Mouse (Mus musculus) stomach, embryonic 15.5 days (tissue): ENCODE measurements around the gene Olfr237-ps1. TPM values are rescaled to one million over a fixed set of nuclear protein-coding genes. Genes with fewer than 3 reads are reported as not detected.
"Not testable (repeated sequence)": the region's sequence is repeated elsewhere in the genome, so short reads cannot be mapped to it uniquely, and the experiment has no call there.

Experiments used
- ATAC-seq: fragments of 200-750 bp; cut with Nextera tagmentation; 2 replicates; pipeline ENCODE4 v1.8.0; 2017; ENCODE audit warnings: low read depth, moderate number of reproducible peaks, moderate TSS enrichment; ENCODE audit not compliant: insufficient read depth, low FRiP score
- H3K27ac ChIP-seq: fragments of 300-500 bp; sonication (generic); 2 replicates; pipeline ENCODE4 v1.5.1; 2015; ENCODE audit warnings: mild to moderate bottlenecking, inconsistent platforms
- H3K27me3 ChIP-seq: fragments of 300-500 bp; sonication (generic); replicated peaks from 2 replicates; pipeline ENCODE4 v1.6.1; 2015; ENCODE audit warnings: inconsistent platforms
- H3K36me3 ChIP-seq: fragments of 300-500 bp; sonication (generic); 2 replicates; pipeline ENCODE4 v1.6.1; 2015; ENCODE audit warnings: inconsistent platforms
- H3K4me1 ChIP-seq: fragments of 300-500 bp; sonication (generic); 2 replicates; pipeline ENCODE4 v1.6.1; 2015; ENCODE audit warnings: inconsistent platforms
- H3K4me2 ChIP-seq: fragments of 300-500 bp; sonication (generic); 2 replicates; pipeline ENCODE4 v1.6.1; 2015; ENCODE audit warnings: mild to moderate bottlenecking, inconsistent platforms
- H3K4me3 ChIP-seq: fragments of 300-500 bp; sonication (generic); replicated peaks from 2 replicates; pipeline ENCODE4 v1.5.1; 2015; ENCODE audit warnings: inconsistent platforms
- H3K9ac ChIP-seq: fragments of 300-500 bp; sonication (generic); 2 replicates; pipeline ENCODE4 v1.6.1; 2015; ENCODE audit warnings: inconsistent platforms
- H3K9me3 ChIP-seq: fragments of 300-500 bp; sonication (generic); 2 replicates; pipeline ENCODE4 v1.6.1; 2016; ENCODE audit warnings: inconsistent platforms
- WGBS: fragments of 180-500 bp; shearing (Covaris S2); methylation state at CpG from one replicate; pipeline ENCODE4 v1.1.7; 2015; 5-methylcytosine and 5-hydroxymethylcytosine counted together
- polyA plus RNA-seq: library from polyadenylated mRNA; unstranded; fragments of >200 nt; fragmentation: Nextera tagmentation; extraction: Ambion mirVana; gene quantifications from 2 replicates; pipeline ENCODE4 v1.2.1, GENCODE M21; 2015

Gene Olfr237-ps1
- not detected in 2 replicates for polyA plus RNA-seq

GRCm38 (mm10) chr6:43146267-43146666 is at the start of gene Olfr237-ps1:
Gene Olfr237-ps1 (plus strand): TSS chr6:43146567.
- not testable (repeated sequence) for ATAC-seq, H3K36me3 ChIP-seq, H3K27me3 ChIP-seq, H3K4me1 ChIP-seq, H3K27ac ChIP-seq, H3K4me2 ChIP-seq, H3K9ac ChIP-seq, H3K9me3 ChIP-seq, H3K4me3 ChIP-seq
- WGBS, result 85% methylated on average over 2 of the region's 2 CpGs

DNA sequence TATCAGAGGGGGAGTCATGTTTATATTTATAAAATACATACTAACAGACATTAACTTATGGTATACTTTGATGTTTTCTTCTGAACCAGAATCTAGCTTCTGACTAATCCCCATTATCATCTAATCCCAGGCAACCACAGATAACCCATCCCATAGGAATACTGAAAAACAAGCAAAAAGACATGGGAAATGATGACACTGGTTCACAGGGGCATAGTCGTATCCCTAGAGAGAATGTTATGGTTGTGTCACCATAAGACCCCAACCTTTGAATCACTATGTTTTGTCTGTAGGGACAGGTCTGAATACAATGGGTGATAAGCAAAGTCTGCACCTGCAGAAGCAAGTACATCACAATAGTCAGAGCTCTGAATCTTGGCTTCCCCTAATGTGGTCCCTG is 40.3 kb upstream of the Olfr237-ps1 start, which contains the start of gene Olfr441:
Gene Olfr441 (plus strand): TSS at position 301 of the 400 bp plus-strand sequence.
- WGBS, result 66% methylated on average over 1 of the region's 1 CpGs
- H3K9ac ChIP-seq, ATAC-seq, H3K9me3 ChIP-seq, H3K27me3 ChIP-seq, H3K27ac ChIP-seq, H3K4me3 ChIP-seq, H3K36me3 ChIP-seq, H3K4me2 ChIP-seq, H3K4me1 ChIP-seq: not testable (repeated sequence)

DNA sequence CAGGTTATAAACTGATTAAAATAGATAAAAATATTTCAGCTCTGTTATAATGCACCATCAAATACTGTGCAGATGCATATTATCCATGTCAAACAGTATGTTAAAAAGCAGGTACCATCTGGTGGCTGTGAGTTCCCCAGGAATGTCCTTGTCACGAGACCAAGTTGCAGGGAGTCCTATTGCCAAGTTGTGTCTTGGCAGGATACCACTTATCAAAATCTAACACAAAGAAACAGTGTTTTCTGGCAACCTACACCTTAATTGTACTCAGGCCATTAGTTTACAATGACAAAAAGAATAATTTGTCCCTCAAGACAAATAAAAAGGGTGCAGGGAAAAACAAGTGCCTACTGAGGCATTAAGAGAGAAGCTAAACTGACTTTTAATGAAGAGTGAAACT is 13.1 kb downstream of the Olfr237-ps1 start:
- Histone ChIP-seq H3K4me2 (no peak overlapping the region), H3K27ac (no peak overlapping the region), H3K4me3 (no peak overlapping the region), H3K4me1 (no peaks in the 10 kb centered on the region), H3K36me3 (no peaks in the 10 kb centered on the region), H3K9ac (no peak overlapping the region), H3K9me3 (no peaks in the 10 kb centered on the region), H3K27me3 (no peaks in the 10 kb centered on the region)
- 75% methylated on average over 1 of the region's 1 CpGs for WGBS
- ATAC-seq, result no peak

- 62% methylated on average over 3 of the region's 3 CpGs for WGBS
- no peak within 1 kb of the TSS for H3K9ac ChIP-seq
- no peak within 1 kb of the TSS for H3K4me3 ChIP-seq
- no peaks in the 10 kb centered on the region for H3K27me3 ChIP-seq
- H3K36me3 ChIP-seq, result no peaks in the 10 kb centered on the region
- no peaks in the 10 kb centered on the region for H3K4me1 ChIP-seq
- H3K27ac ChIP-seq, result no peak within 1 kb of the TSS
- H3K4me2 ChIP-seq, result no peak within 1 kb of the TSS
- no peak for ATAC-seq
- H3K9me3 ChIP-seq, result no peaks in the 10 kb centered on the region
These were observed 16.6 kb downstream of the Olfr237-ps1 start, which contains the start of gene Olfr437 for GRCm38 (mm10) chr6:43162982-43163381. Gene Olfr437 (plus strand): TSS chr6:43163282.

GRCm38 (mm10) chr6:43167246-43167645 is 20.9 kb downstream of the Olfr237-ps1 start:
- Histone ChIP-seq H3K27me3 (no peaks in the 10 kb centered on the region), H3K4me1 (no peaks in the 10 kb centered on the region), H3K36me3 (no peaks in the 10 kb centered on the region), H3K4me2 (no peak overlapping the region), H3K9ac (no peak overlapping the region), H3K9me3 (no peaks in the 10 kb centered on the region), H3K27ac (no peak overlapping the region), H3K4me3 (no peak overlapping the region)
- 87% methylated on average over 4 of the region's 4 CpGs for WGBS
- ATAC-seq, result no peak

GRCm38 (mm10) chr6:43171840-43172239 is 25.5 kb downstream of the Olfr237-ps1 start, which contains the start of gene Olfr13:
Gene Olfr13 (plus strand): TSS chr6:43172140.
- Histone ChIP-seq H3K4me2 (no peak within 1 kb of the TSS), H3K36me3 (no peaks in the 10 kb centered on the region), H3K4me3 (no peak within 1 kb of the TSS), H3K27me3 (no peaks in the 10 kb centered on the region), H3K27ac (no peak within 1 kb of the TSS), H3K9ac (no peak within 1 kb of the TSS), H3K9me3 (no peaks in the 10 kb centered on the region), H3K4me1 (no peaks in the 10 kb centered on the region)
- no peak for ATAC-seq
- WGBS, result 51% methylated on average over 4 of the region's 4 CpGs

DNA sequence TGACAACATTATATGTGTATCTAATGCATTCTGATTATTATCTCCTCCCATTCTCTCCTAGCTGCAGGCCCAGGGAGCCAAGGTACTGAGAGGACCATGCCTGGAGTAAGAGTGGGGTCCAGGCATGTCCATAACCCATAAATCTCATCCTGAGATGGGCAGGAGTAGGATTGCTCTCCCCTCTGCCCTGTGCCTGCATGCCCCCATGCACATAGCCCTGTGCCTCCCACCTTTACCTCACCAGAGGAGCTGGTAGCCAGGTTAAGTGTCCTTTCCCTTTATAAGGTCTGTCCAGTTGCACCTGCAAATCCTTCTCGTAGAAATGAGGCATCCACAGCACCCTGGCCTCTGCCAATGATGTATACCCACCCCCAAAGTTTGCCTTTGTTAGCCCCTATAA is 31.8 kb downstream of the Olfr237-ps1 start:
- no peak overlapping the region for H3K27ac ChIP-seq
- ATAC-seq, result no peak
- no peak overlapping the region for H3K4me3 ChIP-seq
- H3K9me3 ChIP-seq, result no peaks in the 10 kb centered on the region
- no peak overlapping the region for H3K9ac ChIP-seq
- H3K4me1 ChIP-seq, result no peaks in the 10 kb centered on the region
- H3K4me2 ChIP-seq, result no peak overlapping the region
- 62% methylated on average over 1 of the region's 1 CpGs for WGBS
- H3K27me3 ChIP-seq, result no peaks in the 10 kb centered on the region
- no peaks in the 10 kb centered on the region for H3K36me3 ChIP-seq

- H3K4me3 ChIP-seq, result no peak overlapping the region
- WGBS, result 55% methylated on average over 6 of the region's 6 CpGs
- H3K4me2 ChIP-seq, result no peak overlapping the region
- H3K27me3 ChIP-seq, result no peaks in the 10 kb centered on the region
- no peak for ATAC-seq
- H3K4me1 ChIP-seq, result no peaks in the 10 kb centered on the region
- H3K9me3 ChIP-seq, result no peaks in the 10 kb centered on the region
- no peaks in the 10 kb centered on the region for H3K36me3 ChIP-seq
- no peak overlapping the region for H3K27ac ChIP-seq
- H3K9ac ChIP-seq, result no peak overlapping the region
These were observed 32.5 kb downstream of the Olfr237-ps1 start for GRCm38 (mm10) chr6:43178584-43179501.

DNA sequence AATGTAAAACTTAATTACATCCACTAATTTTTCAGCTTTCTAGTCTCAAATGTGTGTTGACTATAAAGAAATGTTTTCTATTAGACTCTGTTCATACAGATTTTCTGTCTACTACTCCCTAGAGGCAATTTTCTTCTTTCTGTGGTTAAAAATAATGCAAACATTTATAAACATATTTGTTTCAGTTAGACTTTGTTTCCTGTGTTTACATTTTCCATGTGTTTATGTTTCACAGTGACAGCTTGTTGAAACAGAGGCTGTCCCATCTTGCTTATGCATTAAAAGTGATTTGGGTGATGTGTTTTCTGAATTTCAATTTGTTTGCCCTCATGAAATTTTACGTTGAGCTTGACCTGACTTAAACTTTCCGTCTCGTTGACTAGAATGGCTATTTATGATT is 44.6 kb downstream of the Olfr237-ps1 start:
- WGBS, result 52% methylated on average over 3 of the region's 3 CpGs
- Histone ChIP-seq H3K27me3 (no peaks in the 10 kb centered on the region), H3K9ac (no peak overlapping the region), H3K27ac (no peak overlapping the region), H3K9me3 (no peaks in the 10 kb centered on the region), H3K4me3 (no peak overlapping the region), H3K4me1 (no peaks in the 10 kb centered on the region), H3K4me2 (no peak overlapping the region), H3K36me3 (no peaks in the 10 kb centered on the region)
- no peak for ATAC-seq

- Histone ChIP-seq H3K36me3 (no peaks in the 10 kb centered on the region), H3K4me1 (no peaks in the 10 kb centered on the region), H3K9ac (no peak within 1 kb of the TSS), H3K27me3 (no peaks in the 10 kb centered on the region), H3K4me2 (no peak within 1 kb of the TSS), H3K9me3 (no peaks in the 10 kb centered on the region), H3K4me3 (no peak within 1 kb of the TSS), H3K27ac (no peak within 1 kb of the TSS)
- no peak for ATAC-seq
These were observed 50.4 kb downstream of the Olfr237-ps1 start, which contains the start of gene Olfr435 for GRCm38 (mm10) chr6:43196781-43197180. Gene Olfr435 (plus strand): TSS chr6:43197146.

- no peak for ATAC-seq
- 36% methylated on average over 3 of the region's 3 CpGs for WGBS
These were observed 51.7 kb downstream of the Olfr237-ps1 start for GRCm38 (mm10) chr6:43198094-43198493.

DNA sequence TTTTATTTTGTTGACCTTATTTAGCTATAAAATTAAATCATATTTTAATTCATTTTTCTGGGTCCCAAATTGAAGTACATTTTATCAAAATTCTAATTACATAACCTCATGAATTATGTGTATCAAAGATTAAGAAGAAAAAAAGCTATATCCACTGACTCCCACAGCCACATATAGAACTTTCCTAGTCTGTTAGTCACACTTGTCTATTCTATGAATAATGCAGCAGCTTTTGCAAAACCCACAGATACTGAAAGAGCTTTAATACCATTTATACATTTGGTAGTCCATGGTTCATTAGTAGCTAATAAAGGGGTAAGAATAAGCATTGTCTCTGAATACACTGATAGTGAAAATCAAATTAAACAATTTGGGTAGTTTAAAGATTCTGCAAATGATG is 56.4 kb downstream of the Olfr237-ps1 start:
- Histone ChIP-seq H3K36me3 (no peaks in the 10 kb centered on the region), H3K27ac (no peak overlapping the region), H3K4me1 (no peaks in the 10 kb centered on the region), H3K4me2 (no peak overlapping the region), H3K4me3 (no peak overlapping the region), H3K9me3 (no peaks in the 10 kb centered on the region), H3K27me3 (no peaks in the 10 kb centered on the region), H3K9ac (no peak overlapping the region)
- no peak for ATAC-seq

More at GRCm38 (mm10) chr6:43198094-43198493, 51.7 kb downstream of the Olfr237-ps1 start:
- H3K4me3 ChIP-seq, result no peak overlapping the region
- no peak overlapping the region for H3K9ac ChIP-seq
- no peaks in the 10 kb centered on the region for H3K36me3 ChIP-seq
- no peak overlapping the region for H3K27ac ChIP-seq
- H3K27me3 ChIP-seq, result no peaks in the 10 kb centered on the region
- H3K4me2 ChIP-seq, result no peak overlapping the region
- no peaks in the 10 kb centered on the region for H3K4me1 ChIP-seq
- no peaks in the 10 kb centered on the region for H3K9me3 ChIP-seq
